Mouse (Mus musculus): ENCODE data around the gene Foxo1.

Foxo1 gene

DNA sequence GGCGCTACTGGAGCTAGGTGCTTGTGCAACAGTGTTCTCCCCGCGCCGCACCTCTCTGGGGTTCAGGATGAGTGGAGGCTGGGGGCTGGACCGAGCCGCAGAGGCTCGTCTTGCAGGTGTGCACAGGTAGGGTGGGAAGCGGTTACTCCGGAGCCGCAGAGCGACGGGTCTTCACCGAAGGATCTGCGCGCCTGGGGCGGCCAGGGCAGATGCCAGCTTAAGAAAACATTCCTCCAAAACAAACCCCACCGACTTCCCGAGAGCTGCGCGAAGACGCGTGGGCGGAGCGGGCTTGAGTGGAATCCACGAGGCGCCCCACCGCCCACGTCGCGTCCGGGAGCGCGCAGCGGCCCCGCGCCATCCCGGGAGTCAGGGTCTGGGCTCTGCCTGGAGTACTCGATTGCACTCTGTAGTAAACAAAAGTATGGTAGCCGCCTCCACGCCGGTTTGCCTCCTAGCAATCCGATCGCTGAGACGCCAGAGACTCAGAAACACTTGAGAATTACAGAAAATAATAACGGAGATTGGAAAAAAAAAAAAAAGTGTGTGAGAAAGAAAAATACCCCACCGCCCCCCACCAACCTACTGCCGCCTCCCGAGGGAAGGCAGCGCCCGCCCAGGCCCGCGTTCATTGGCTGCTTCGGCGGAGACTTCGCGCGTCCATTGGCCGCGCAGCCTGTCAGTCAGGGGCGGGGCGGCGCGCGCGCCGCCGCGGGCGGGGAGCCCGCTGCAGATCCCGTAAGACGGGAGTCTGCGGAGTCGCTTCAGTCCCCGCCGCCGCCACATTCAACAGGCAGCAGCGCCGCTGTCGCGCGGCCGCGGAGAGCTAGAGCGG lies at the start of gene Foxo1:
Foxo1 (plus strand) TSS at position 685 of the 835 bp plus-strand sequence.
- DNase-seq: peak; percentile 93

- DNase-seq: no peak
Measured at GRCm38 (mm10) chr3:52218864-52219263, 49.3 kb upstream of the Foxo1 start.

DNA sequence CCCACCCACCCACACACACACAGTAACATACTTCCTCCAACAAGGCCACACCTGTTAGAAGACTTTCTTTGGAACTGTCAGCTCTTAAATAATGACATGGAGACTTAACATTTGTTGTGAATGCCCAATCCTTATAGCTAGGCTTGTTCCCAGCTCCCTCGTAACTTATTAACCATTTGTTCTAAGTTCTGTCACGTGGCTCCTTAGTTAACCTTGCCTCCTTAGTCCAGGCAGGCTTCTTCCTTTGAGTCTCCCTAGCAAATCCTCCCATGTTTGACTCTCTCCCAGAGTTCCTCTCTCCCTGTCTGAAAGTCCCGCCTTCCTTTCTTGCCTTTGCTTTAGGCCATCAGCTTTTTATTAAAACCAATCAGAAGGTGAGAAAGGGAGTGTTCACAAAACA lies 47.1 kb upstream of the Foxo1 start:
- DNase-seq: no peak

GRCm38 (mm10) chr3:52221931-52222330 lies 46.2 kb upstream of the Foxo1 start:
- no peak for DNase-seq

- no peak for DNase-seq
Measured at GRCm38 (mm10) chr3:52236488-52236887, 31.6 kb upstream of the Foxo1 start.

DNA sequence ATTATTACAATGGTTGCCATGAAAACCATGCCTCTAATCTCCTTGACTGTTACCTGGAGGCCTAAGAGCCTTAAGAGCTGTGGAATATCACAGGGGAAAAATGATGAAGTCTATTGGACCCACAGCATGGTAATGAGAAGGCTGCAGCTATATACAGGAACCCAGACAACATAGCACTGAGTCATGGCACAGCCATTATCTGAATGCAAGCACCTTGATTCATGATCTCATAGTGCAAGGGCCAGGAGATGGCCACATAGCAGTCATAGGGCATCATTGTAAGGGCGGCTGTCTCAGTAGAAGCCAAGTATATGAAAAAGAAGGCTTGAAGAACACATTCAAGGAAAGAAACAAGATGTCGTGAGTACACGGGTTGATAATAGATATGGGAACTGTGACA lies 31.0 kb upstream of the Foxo1 start:
- DNase-seq: no peak

DNA sequence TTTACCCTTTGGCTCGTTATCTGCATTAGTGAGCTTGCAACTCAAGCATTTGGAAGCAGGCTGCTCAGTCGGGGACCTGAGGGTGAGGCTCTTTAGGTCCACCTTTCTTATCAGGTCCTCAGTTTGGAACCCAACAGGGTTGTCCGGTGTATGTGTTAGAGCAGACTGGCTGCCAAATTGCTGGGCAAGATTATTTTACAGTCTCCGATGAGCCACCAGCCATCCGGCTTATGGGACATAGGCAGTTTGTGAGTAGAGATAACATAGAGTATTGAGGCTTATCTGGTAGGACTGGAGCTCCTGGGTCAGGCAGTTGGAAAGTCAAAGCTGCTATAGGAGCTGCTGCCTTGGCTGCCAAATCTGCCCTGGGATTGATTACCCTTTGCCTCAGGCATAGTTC lies 27.1 kb upstream of the Foxo1 start:
- no peak for DNase-seq

GRCm38 (mm10) chr3:52242457-52243105 lies 25.6 kb upstream of the Foxo1 start:
- peak; percentile 75 for DNase-seq

GRCm38 (mm10) chr3:52243271-52244021 lies 24.7 kb upstream of the Foxo1 start:
- DNase-seq: peak; percentile 36

- no peak for DNase-seq
Measured at GRCm38 (mm10) chr3:52245996-52246830, 21.9 kb upstream of the Foxo1 start.

DNA sequence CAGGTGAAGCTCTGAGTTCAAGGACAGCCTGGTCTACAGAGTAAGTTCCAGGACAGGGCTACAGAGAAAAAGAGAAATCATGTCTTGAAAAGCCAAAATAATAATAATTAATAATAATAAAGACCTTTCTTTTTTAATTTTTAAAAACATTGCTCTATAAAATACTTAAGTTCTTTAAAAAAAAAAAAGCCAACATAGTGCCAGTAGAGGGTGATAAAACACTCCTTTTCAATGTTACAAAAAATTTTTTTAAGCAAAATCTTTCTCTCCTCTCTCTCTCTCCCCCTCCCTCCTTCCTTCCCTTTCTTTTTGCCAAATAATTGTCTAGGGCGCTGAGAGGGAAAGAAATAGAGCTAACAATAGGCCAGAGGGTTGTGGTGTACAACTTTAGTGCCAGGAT lies 17.0 kb upstream of the Foxo1 start:
- DNase-seq: no peak

DNA sequence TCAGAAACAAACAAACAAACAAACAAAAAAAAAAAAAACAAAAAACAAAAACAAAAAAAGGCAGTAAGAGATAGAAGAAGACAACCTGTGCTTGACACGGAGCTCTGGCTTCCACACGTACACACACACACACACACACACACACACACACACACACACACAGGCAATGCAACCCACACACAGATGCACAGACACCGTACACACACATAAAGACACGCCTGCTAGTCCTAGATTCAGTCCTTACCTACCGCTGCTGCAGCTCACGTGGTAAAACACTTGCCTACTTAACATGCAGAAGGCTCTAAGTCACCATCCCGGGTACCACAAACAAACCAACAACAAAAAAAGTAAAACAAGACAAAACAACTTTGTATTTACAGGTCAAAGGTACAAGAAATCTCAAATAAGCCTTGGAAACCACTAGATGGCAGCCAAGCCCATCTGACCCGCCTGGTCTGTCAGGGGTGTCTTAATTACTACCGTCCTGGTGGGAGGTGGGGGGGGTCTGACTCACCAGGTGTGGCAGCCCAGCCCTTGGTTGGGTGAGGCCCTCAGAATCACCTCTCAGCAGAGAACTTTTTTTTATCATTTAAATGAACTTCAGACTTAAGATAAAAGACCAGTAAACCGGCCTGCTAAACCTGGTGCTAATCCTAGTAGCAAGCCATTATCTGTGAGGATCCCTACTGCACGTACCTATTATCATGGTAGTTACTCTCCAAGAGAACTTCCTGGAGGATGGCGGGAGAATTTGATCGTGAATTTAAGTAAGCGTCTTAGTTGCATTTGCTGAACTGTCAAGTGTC lies 14.3 kb upstream of the Foxo1 start:
- peak; percentile 57 for DNase-seq

DNA sequence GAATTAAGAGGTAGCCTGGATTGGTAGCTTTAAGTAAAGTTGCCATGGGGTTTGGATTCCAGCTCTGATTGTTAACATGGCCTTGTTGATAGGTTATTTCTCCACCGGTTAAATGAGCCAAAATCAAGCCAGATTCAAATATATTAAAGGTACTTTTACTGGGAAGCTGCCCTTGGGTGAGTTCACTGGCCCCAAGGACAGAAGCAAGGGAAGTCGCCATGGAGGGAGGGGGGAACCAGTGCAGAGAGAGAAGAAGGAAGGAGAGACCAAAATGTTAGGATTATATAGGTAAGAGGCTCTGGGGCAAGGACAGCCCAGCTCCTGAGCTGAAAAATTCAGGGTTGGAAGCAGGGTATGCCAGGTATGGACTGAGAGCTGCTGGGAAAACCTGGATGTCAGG lies 13.6 kb upstream of the Foxo1 start:
- DNase-seq: no peak

DNA sequence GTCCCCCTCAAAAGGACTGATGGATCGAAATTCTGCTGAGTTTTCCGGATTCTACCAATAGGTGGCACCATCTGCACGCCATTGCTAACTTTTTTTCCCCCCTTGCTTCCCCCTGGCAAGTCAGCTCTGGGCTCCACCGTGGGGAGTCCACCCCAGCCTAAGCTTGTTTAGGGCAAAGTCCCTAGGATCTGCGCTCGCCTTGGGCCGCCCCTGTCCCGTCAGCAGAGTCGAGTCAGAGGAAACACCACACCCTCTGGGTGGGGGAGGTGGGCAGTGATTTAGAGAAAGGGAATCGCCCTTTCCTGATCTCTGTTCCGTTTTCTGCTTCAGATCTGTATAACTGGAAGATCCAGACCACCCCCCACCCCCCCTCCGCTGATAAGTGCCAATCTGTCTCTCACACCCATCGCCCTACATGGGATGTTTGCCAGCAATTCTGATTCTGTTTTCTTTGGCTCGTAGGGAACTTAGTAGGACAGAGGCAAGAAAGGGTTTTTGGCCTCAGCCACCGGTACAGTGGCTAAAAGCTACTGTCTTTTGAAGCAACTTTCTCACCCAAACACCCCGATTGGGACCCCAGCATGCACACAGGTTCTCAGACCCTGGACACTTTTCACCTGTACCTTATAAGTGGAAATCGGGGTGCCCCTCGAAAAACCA lies 10.2 kb upstream of the Foxo1 start:
- peak; percentile 67 for DNase-seq

GRCm38 (mm10) chr3:52258532-52258931 lies 9.6 kb upstream of the Foxo1 start:
- DNase-seq: no peak

GRCm38 (mm10) chr3:52262431-52263161 lies 5.5 kb upstream of the Foxo1 start:
- DNase-seq: peak; percentile 87

- no peak for DNase-seq
Measured at GRCm38 (mm10) chr3:52264354-52264753, 3.8 kb upstream of the Foxo1 start.

- DNase-seq: no peak
Measured at GRCm38 (mm10) chr3:52266606-52267160, 1.5 kb upstream of the Foxo1 start.

DNA sequence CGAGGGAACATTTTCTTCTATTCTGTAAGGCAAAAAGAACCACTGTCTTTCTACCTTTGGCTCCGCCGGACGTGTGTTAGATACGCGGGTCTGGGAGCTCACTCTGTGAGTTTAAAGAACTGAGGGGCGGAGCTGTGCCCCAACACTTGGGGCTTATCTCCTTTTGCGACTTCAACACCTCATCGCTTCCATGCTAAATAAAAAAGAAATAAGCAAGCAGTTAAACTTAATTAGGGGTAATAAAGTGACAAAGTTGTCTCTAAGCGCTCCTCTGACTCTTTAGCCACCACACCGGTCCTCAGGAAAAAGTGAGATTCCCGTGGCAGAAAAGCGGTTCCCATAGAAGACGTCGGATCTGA lies 864 bp upstream of the Foxo1 start:
- DNase-seq: peak; percentile 66

- no peak for DNase-seq
Measured at GRCm38 (mm10) chr3:52268487-52268736, 276 bp downstream of the Foxo1 start.
